Mouse (Mus musculus): ENCODE results near the gene Fgfr2.

The Fgfr2 gene

DNA sequence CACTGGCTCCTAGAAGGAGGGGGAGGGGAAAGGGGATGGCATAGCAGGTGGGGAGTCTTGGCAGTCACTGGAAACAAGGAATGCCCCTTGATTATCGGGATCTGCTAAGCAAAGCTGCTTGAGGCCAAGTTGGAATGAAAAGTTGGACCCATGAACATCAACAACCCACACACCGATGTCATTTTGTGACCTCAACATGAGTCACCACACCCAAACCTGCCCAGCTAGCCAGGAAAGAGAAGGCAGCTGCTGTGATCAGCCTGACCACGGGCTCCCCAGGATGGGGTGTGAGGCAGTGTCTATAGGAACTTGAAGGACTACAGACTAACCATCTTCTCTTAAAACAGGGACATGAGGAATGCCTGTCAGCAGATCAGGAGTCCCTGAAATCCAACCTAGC is 37.7 kb downstream of the Fgfr2 start:
- no peak for DNase-seq (ENCODE audit: low spot score in 2 of 2)

DNA sequence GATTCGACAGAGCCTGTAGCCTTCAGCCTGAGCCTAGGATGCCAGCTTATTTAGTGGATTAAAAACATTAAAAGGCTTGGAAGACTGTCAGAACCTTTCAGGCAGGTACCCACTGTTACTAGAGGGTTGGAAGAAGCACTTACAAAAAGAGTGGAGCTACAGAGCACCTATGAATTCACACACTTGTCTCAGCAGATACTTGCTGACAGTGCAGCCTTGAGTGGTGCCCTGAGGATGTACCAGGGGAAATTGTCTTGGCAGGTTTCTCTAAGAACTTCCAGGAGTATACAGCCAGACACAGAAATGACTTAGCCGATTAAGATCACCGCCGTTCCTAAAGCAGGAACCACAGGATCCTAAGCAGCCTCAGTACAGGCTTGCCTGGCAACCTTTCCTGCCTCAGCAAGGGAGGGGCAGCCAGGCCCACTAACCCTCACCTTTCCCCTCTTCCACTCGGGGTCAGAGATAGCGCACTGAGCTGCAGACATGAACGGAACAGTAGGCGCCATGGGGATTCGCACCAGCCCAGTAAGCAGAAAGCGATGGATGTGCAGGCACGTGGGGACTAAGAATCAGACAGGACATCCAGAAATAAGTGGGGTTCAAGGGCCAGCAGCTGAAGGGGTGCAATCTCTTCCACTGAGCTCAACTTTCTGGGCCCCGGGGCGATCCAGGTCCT is 39.1 kb downstream of the Fgfr2 start:
- DNase-seq (ENCODE audit: low spot score in 2 of 2), result no peak

DNA sequence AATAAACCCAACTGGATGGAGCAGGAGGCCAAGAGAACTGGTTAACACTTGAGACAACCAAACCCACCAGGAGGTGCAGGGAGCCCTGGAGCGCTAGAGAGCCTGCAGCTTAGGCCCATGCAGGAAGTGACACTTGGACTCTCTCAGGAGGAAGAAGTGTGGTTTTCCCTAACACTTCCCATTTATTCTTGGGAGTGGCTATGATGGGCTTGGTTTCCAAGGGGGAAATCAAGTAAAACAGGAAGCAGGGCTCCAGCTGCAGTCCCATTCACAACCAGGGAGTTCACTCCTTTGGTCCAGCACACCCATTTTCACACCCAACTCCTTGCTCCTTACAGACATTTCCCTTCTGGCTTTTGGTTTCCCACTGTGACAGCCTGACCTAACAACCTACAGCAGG is 44.2 kb downstream of the Fgfr2 start:
- DNase-seq (ENCODE audit: low spot score in 2 of 2), result no peak

DNA sequence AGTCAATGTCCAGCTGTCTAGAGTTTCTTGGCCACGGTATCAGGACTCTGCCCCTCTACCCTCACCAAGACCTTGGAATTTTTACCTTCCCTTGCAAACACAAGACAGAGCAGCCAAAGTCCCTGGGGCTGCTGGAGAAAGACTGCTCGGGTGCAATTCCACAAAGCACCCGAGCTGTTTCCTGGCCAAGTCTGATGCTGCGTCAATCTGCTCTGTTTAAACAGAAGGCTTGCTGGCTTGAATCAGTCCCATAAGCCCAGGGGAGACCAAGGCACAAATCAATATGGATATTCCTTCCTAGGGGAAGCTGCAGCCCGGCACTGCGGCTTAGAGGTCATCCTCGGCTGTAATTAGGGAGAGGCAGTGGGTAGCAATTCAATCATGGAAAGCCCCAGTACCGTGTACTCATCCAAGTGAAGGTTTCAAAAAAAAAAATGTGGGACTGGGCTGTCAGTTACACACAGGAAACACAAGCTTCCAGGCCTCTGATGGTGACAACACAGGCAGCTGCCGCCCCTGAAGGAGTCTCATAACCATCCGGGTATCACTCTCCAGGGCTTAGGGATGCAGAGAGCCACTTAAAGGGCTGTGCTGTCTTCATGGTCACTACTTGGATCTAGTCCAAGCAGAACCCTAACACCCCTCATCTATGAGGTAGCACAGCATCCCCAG is 48.6 kb downstream of the Fgfr2 start:
- no peak for DNase-seq (ENCODE audit: low spot score in 2 of 2)

DNA sequence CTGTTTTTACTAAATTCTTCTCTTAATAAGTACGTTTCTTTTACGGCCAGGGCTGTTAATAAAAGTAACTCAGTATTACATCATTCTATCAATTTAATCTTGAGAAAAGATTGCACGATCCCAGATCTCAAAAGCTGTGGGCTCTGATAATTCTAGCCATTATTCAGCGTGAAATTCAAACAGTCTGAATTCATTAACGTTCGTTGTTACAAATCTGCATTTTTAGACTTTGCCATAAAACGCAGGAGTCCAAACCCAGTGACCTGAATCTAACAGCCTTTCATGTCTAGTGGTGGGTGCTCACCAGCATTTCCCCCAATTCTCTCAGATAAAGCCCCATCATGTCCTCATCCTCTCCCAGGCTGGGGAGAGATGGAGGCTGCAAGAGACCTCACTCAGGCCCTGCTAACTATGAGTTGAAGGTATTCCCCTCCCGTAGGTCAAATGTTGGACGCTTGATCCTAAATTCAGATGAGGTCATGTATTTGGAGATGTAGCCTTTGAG is 50.0 kb downstream of the Fgfr2 start:
- DNase-seq (ENCODE audit: low spot score in 2 of 2), result no peak

DNA sequence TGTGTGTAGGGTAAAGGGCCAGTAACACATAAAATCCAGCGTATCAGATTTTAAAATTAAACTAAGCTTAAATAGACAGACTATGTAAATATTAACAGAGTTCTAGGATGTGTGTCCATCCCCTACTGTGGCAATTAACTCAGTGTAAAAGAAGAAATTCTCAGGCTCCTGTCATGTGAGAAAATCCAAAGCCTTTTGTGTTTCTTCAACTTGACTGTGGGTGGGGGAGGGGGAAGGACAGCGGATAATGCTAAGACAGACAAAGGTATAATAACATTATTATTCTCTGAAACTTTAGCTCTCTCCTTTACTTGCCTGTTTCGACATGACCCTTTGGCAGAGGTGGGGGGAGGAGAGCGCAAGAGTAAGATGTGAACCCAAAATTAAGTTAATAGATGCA is 50.6 kb downstream of the Fgfr2 start:
- no peak for DNase-seq (ENCODE audit: low spot score in 2 of 2)

DNA sequence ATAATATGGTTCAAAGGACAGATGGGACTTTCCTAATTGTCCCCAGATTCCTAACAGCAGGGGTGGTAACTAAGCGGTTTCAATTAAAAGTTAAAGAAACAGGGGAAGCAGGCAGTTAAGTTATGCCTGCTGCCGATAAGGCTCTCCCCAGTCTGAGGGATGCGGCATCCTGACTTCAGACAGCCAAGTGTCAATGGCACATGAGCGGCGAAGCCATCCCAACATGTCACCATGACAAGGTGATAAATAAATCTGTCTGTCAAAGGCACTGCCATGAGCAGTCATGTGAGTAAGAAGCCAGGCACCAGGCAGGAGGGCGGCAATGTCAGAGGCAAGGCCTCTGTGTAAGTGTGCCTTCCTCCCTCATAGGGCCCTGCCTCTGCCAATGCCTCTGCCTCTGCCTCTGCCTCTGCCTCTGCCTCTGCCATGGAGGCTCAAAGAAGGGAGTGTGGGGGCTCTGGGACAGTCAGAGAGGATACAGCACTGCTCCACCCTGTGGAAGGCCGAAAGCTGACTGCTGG is 55.8 kb downstream of the Fgfr2 start:
- no peak for DNase-seq (ENCODE audit: low spot score in 2 of 2)

DNA sequence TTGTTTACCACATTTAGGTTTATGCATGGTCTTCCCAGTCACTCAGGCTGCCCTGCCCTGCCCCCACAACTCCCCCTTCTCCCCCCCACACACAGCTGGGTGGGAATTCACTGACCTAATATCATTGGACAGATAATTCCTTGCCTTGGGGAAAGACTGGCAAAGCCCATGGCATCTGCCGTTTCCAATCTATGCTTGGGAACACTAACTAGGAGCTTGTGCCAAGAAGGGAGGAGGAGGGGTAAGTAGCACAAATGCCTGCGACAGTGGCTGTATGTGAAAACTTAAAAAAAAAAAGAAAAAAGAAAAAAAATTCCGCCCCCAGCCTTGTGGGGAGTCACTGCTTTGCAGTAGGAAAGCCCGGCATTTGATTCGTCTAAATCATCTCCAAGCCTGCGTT is 56.4 kb downstream of the Fgfr2 start:
- DNase-seq (ENCODE audit: low spot score in 2 of 2), result peak in 1 of 2 experiments; percentile 44

DNA sequence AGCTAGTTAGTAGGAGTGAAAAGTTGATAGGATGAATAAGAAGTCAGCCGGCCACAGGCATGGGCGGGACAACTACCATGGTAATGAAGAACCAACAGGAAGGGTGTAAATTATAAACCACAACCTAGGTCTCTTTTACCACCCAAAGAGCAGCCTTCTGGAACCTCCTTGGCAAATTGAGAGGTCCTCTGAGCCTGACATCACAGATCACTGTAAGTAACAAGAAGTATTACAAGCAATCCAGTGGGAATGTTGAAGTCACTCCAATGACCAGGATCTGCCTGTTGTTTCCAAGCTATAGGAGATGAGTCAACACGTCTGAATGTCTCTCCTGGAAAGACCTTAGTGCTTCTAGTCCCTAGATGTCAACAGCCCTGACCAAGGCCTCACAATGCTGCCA is 61.1 kb downstream of the Fgfr2 start:
- no peak for DNase-seq (ENCODE audit: low spot score in 2 of 2)

DNA sequence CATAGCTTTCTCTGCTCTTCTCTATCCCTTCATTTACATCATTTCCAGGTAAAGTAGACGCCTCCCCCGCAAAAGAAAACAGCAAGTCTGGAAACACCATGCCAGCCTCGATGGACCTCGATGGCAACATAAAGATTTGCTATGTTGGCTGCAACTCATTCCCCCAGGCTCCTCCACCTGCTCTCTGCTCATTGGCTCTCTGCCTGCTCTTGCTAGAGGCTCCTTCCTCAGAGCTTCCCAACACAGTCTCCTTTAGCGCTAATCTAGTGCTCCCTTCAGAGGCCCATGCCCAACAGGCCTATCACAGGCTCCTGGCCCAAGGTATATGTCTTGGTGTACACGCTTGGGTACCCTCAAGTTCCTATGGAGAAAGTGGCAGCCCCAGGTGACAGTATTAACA is 63.0 kb downstream of the Fgfr2 start:
- DNase-seq (ENCODE audit: low spot score in 2 of 2), result no peak

DNA sequence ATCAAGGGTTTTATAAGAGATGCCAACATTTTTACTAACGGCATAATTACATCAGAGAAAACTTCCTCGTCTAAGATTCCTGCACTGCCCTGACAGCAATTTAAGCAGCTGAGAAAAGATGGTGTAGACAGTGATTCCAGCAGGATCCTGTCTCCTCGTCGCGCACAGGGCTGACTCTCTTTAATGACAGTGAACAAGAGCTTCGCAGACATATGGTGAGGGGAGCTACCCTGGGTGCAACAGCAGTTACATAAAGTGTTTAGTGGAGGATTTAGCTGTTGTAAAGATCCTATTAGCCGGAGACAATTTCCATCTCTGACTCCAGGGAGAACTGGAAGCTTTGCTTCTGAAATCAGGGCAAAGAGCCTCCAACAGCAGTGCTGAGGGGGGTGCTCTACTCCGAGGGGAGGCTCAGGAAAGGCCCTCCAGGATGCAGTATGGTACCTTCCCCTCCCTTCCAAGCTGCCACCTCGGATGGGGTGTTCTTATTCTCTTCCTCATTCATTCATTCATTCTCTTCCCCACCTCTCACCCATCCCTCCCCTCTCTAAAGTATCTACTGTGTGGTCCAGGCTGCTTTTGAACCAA is 63.5 kb downstream of the Fgfr2 start:
- no peak for DNase-seq (ENCODE audit: low spot score in 2 of 2)

DNA sequence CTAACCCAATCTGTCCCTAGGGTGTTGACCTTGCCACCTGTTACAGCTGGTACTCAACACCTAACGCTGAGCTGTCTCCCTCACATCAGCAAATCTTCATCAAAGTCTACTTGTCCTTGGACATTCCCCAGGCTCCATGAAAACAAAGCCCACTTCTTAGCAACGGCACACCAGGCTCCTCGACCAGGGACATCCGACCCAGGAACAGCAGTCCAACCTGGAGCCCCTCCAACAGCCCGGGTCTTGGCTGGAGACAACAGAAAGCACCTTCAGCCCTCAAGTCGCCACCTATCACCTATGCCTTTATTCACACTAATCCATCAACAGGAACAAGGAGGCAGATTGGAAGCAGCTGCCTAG is 64.0 kb downstream of the Fgfr2 start:
- DNase-seq (ENCODE audit: low spot score in 2 of 2), result no peak

DNA sequence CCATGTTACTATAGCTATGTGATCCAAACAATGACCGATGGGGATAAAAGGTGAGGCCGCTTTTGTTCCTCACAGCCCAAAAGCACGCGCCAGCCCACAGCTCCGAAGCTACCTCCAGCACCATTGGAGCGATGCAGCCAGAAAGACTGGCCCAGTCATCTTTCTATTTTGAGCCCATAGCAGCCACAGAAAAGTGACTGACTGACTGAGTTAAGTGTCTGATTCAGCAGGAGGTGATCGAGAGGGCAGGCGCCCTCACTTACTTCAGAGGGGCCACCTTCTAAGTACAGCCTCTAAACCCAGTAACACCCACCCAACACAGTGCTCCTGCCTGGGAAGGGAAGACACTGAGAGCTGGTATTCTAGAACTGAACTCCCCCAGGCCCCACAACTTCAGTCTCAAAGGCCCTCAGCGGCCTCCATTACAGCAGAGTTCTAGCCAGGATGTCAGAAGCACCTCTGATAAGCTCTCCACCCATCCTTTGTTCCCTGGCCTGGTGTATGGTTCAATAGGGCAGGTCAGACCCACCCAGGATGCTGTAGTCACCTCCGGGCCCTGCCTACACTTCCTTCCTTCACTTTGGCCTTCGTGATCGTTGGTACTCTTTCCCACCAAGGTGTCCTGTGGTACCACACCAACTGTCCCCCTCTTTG is 64.5 kb downstream of the Fgfr2 start:
- no peak for DNase-seq (ENCODE audit: low spot score in 2 of 2)

DNA sequence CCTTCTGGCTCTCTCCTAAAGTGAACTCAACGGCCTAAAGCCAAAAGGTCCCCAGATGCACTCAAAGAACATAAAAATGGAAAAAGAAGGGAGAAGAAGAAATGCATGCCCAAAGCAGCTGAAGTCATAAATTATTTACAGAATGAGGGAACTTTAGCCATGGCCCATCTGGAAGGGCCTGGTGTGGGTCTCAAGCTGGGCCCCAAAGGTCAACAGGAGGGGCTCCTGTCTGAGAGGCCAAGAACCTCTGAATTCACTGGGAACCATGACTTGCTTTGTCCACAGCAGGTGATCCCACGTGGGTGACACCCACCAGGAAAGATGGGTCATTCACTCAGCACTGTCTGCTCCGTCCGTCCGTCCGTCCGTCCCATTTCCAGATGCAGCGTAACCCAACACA is 66.2 kb downstream of the Fgfr2 start:
- no peak for DNase-seq (ENCODE audit: low spot score in 2 of 2)

DNA sequence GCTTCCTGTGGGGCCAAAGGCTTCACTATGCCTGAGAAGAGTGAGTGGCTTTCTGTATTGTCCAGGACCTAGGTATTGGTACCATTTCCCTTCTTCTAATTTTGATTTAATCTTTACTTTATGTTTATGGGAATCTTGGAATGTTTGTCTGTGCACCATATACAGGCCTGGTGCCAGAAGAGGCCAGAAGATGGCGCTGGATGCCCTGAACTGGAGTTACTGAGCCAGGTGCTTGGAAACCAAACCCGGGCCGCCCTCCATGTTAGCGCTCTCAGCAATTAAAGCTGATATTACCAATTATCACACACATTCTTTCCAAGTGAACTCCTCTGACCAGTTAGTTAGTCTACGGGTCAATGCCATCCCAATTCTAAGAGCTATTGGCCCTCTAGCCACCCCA is 68.7 kb downstream of the Fgfr2 start:
- DNase-seq (ENCODE audit: low spot score in 2 of 2), result no peak

DNA sequence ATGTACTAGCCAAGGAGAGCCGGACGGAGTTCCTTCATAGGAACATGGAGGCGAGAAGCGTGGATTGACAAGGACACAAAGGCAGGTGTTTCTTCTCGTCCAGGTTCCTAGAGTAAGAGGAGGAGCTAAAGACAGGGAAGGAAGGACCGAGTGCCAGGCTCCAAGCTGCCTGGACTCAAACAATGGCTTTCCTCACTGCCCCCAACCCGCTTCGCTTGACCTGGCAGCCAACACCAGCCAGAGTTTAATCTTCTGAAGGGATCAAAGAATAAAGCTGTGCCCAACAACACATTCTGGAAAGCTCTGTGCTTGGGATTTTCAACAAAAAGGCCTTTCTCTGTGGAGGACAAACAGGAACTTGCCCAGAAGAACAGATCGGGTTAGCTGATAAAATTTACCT is 69.4 kb downstream of the Fgfr2 start:
- DNase-seq (ENCODE audit: low spot score in 2 of 2), result no peak

DNA sequence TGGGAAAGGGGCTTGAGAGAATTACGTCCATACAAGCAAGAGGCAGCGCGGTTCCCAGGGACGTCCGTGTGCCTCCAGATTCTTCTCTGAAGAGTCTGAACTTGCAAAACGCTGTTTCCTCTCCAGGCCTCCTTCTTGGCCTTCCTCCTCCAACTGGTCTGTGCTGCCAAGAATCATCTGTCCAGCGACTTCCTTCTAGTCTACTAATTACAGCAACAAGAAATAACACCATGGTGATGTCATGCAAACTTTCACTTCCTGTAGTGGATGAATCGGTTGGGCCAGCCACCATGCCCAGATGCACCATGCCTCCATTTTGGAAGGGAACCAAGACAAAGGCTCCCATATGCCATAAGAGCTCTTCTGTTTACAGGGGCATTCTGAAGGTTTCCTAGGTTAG is 70.3 kb downstream of the Fgfr2 start:
- no peak for DNase-seq (ENCODE audit: low spot score in 2 of 2)

DNA sequence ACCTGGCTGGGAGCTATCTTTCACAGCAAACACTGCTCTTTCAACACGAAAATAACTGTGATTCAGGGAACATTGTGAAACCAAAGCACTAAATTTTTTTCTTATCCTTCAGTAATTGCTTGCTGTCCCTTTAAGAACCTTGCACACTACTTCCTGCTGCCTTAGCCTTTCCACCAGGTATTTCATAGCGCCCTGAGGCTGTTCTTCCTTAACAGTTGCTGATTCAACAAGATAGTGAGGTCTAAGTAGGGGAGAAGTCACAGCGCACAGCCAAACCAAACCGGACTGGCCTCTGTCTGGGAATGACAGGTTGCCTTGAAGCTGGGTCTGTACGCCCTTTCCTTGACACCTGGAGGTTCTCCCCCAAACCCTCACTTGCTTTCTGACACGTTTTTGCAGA is 72.5 kb downstream of the Fgfr2 start:
- DNase-seq (ENCODE audit: low spot score in 2 of 2), result no peak

DNA sequence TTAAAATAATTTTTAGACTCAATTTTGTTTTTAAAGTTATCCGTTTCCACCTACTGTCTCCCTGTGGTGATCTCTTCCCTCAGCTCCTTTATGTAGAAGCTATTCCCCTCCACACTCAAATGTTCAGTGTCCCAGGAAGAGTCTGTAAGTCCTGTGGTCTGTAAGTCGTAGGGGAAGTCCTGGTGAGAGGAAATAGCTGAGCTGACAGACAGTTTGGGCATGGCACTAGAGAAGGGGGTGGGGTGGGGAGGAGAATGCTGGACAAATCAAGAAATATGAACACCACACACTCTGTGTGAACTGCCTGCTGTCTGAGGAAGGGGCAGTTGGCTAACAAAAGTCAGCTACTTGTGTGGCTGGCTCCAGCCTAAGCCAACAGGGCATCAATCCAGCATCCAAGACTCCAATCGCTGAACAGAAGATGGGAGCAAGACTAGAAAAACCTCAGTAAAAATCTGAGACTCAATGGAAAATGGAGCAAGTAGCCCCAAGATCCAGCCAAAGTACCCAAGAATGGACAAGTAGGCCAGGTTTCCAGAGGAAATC is 75.0 kb downstream of the Fgfr2 start:
- no peak for DNase-seq (ENCODE audit: low spot score in 2 of 2)

DNA sequence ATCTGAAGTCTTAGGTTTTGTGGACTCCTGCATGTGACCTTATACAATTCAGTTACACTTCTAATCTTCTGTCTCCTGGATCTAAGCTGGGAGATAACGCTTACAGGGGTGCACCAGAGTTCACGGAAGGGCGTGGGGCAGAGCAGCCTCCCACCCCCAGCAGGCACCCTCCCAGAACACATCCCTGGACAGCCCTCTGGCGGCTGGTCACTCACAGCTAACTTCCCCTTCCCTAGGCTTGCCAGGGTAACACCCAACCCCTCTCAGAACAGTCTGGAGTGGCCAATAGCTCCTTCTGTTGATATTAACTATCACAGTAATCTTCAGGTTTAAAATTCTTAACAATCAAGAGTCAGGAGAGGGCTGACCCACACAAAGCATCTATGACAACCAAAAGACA is 75.9 kb downstream of the Fgfr2 start:
- no peak for DNase-seq (ENCODE audit: low spot score in 2 of 2)

DNA sequence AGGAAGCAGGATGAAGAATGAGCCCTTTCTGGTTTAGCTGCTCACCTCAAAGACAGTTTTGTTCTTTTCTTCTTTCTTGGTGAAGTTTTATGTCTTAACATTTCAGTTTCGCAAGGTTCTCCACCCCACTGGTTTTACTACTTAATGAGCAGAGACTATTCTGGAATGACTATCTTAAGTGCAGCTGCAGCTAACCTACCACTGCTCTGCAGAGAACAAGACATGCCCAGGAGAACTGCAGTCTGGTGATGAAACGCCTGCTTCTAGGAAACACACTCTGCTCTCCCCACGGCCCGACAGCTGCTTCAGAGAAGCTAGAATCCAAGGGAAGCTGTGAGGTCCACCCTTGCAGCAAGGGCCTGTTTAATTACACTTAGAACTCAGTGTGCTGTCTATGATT is 78.4 kb downstream of the Fgfr2 start:
- no peak for DNase-seq (ENCODE audit: low spot score in 2 of 2)

DNA sequence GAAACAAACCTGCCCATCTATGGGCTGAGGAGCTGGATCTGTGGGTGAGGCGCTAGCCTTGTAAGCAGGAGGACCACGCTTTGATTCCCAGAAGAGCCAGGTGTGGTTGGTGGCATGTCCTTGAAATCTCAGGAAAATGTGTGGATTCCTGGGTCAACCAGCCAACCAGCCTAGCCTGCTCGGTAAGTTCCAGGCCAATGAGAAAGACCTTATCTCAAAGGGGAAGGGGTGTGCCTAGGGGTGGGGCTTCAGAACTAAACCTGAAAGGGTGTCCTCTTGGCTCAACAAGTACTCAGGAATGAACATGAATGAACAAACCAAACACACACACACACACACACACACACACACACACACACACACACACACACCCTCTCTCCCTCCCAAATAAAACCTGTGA is 81.4 kb downstream of the Fgfr2 start:
- DNase-seq (ENCODE audit: low spot score in 2 of 2), result no peak
